8 mouse cellular contexts compared by ENCODE assay signal in genomic region chr9:123450174-123450573, GRCm38 (mm10). TPM values are rescaled to one million over a fixed set of nuclear protein-coding genes. Genes with fewer than 3 reads are reported as not detected.
DNase-seq lines count a peak whose midpoint lies in the region; ATAC-seq lines count a peak whose summit lies in the region.

No protein-coding gene starts in this region.

- 35% methylated on average over 2 of the region's 2 CpGs for WGBS in large intestine, adult 2 months

- peak; percentile 63 for ATAC-seq in activated CD4-positive, CD25-positive, alpha-beta regulatory T cell, adult 4 months
- ATAC-seq in megakaryocyte progenitor cell, adult 5-6 weeks (replicated peaks; ENCODE audit: poor library complexity), result peak; percentile 91

- peak; percentile 68 for DNase-seq in gastrocnemius, adult 18-20 months (ENCODE audit: low spot score)
- no peak for DNase-seq in gastrocnemius, postnatal 25 days
- peak; percentile 56 for DNase-seq in 416B (ENCODE audit: low read depth)
- peak; percentile 52 for DNase-seq in embryo, embryonic 9.5 days (ENCODE audit: extremely low spot score)
- peak; percentile 16 for DNase-seq in large intestine, adult 2 months (ENCODE audit: low read depth, low spot score)
- DNase-seq in spleen, postnatal 14 days (ENCODE audit: low spot score in 2 of 2), result peak; percentile 29 to 61

RNA-seq across cellular contexts. Expression of gene Limd1, which starts 28.3 kb away (rescaled TPM):
- 10 to 100 TPM; 31.3 to 37.1 TPM for total RNA-seq in gastrocnemius, adult 18-20 months (2021)
- 10 to 100 TPM; 25.8 to 29.2 TPM for total RNA-seq in gastrocnemius, postnatal 25 days (2021)
- polyA plus RNA-seq in activated CD4-positive, CD25-positive, alpha-beta regulatory T cell, adult 4 months (2017; shearing (Covaris generic)), result 10 to 100 TPM; 31.3 to 38.7 TPM
- 57.6 and 90.0 TPM in 2 replicates for polyA plus RNA-seq in large intestine, adult 2 months (2012; rRNA removed)
- 24.2 and 24.6 TPM in 2 replicates for total RNA-seq in megakaryocyte progenitor cell, adult 5-6 weeks (2015)
- total RNA-seq in megakaryocyte progenitor cell, adult 5-6 weeks (2017), result 19.0 and 20.4 TPM in 2 replicates
